Mouse (Mus musculus) megakaryocyte progenitor cell, adult 5-6 weeks (primary cell): ENCODE measurements at regions not wholly inside any gene's neighbourhood (a gene's known extent, or its start where the extent isn't known, plus 50 kb on each side); places are given as distances from the start of the nearest gene placed in this dataset.

Experiments used
- ATAC-seq: replicated peaks from 2 replicates; pipeline ENCODE4 v1.8.0; 2016; ENCODE audit warnings: mild to moderate bottlenecking, moderate TSS enrichment, inconsistent platforms; ENCODE audit not compliant: poor library complexity

DNA sequence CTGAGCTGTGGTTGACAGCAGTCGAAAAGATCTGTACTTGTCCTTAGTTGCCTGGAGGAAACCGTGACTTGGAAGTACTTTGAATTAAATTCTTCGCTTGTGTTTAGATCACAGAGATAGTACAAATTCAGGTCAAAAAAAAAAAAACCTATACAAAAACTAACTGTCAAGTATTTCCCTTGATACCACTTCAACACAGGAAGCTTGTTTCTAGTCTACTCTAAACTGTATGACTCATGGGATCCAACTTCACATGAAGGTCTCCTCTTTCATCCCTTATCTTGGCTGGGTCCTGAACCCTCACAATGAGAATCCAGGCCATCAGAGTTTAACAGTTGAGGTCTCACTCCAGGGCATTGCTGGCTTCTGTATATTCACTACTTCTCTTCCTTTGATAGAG, 54.8 kb downstream of the Tmem30b start:
- ATAC-seq: no peak

DNA sequence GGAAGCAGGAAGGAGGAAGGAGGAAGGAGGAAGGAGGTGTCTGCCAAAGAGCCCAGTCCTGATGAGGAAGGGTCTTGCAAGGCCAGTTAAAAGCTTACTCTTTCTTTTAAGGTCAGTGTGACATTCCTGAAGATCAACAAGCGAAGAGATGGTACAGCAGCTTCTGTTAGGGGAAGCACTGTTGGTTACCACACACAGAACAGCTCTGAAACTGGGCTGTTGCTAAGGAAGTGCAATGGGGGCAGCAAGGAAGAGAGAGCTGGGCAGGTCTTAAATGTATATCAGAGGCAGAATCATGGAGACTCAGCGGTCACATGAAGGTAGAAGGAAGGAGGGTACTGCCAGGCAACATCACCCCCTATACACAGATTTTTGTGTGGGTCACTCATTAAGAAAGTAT, 63.3 kb downstream of the Tmem30b start:
- peak; percentile 55 for ATAC-seq

DNA sequence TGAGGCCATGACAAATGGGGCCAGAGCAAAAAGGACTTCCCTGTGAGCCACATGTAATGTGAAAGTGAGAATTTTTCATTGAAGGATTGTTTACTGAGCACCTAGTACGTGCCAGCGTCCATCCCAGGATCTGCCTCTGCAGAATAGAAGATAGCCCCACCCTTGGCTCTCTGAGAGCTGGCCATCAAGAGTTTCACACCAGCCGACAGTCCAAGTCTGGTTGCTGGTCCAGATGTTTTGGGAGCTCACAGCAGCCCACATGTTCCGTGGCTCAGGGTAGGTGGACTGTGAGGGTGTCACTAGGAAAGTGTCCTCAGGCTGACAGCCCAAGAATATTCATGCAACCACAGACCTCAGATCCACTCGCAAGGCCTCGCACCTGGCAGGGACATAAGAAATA, 63.9 kb downstream of the Tmem30b start:
- no peak for ATAC-seq

DNA sequence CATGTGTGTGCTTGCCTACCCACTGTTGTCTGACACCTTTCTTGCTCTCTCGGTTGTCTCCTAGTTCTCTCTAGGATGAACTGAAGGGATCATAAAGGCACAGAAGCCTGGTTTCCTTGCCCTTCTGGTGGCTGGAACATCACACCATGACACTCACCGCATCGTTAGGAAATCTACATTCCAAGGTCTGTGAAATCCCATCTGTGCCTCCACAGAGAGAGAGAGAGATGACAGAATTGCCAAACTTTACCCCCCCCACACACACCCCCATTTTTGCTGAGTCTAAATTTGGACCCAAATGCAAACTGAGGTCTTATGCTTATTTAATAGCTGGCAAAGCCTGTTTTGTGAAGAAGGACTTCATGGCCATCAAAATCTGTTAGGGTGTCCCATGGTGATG, 64.5 kb downstream of the Tmem30b start:
- ATAC-seq: no peak

DNA sequence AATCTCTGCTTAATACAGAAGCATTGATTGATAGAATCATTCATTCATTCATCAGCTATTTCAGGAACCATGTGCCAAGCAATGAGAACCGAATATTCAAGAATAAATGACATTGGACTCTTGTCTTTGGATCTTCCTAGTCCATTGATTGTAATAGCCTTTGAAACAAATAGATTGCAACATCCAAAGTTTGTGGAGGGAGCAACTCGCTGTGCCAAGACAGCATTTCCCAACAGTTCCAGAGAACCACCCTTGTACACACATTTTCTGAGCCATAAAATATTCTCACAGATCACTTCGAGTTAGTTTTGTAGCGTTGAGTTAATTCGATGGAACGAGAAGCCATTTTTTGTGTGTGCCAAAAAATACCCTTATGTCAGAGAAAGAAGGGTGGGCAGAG, 65.0 kb downstream of the Tmem30b start:
- no peak for ATAC-seq

DNA sequence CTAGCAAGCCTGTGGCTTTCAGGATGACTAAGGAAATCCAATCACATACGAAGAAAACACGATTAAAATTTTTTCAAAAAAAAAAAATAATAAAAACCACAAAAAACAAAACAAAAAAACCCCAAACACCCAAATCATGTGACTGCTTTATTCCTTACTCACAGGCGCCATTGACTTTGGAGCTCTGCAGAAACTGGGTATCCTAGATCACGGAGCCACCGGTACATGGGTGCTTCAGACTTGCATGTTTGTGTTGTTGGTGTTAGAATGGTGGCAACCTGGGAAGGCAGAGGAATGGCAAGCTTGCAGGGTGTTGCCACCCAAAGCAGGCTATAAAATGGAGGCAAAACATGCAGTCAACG, 65.6 kb downstream of the Tmem30b start:
- no peak for ATAC-seq

DNA sequence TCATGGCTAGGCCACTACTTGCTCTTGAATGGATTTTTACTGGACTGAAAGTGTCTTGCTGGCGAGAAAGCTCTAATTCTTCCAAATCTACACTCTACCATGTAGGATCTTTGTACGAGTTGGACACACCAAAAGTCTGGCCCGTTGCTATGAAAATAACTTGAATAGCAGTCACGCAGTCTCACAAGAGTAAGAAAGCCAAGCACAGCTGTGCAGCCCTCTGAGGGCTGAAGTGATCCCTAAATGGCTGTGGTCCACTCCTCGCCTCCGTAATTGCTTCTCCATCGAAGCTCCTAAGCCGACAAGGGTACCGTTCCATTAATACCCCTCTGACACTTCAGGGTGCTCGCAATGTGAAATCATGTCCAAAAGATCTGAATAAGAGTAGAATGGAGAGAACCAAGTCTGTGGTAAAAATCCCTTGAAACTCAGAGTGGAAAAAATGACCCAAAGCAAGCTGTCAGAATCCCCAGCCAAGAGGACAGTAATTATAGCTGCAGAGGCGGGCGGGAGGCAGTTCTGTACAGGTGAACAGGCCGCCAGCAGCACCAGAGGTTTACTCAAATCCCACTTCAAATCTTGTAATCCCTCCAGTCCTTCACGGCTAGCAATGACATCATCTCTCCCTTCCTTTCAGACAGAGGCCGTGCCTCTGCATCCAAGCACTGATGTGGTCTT, 66.1 kb downstream of the Tmem30b start:
- ATAC-seq: no peak

DNA sequence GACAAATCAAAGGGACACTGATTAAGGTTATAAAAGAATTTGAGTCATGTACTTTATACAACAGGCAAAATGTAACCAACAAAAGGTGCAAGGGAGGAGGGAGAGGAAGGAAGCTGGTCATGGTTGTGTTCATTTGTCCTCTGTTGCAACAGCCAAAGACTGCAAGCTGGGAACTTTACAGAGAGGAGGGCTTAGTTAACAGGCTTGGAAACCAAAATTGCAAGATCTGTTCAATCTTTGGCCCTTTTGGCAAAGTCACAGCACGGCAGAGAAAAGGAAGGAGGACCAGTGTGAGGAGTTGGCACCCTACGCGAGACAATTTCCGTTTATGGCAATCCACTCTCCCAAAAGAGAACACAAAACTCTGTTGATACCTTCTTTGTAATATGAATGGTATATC, 67.6 kb downstream of the Tmem30b start:
- peak; percentile 59 for ATAC-seq

DNA sequence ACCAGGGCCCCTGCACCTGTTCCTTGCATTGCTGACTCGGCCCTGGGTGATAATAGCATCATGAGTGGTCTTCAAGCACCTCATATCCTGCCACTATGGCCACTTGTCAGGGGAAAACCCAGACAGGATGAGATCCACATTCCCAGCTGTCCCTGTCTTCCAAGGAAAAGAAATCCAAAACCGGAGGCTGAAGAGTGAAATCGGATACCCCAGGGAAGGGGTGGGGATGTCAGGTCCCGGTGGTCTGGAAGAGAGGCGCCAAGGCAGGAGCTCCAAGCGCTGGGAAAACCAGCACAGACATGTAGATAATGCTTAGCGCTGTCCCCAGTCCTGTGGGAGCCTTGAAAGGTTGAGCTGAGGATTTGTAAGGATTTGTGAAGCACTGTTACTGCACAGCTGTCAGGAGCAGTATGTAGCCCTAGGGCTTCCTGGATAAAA, 69.8 kb downstream of the Tmem30b start:
- ATAC-seq: no peak

DNA sequence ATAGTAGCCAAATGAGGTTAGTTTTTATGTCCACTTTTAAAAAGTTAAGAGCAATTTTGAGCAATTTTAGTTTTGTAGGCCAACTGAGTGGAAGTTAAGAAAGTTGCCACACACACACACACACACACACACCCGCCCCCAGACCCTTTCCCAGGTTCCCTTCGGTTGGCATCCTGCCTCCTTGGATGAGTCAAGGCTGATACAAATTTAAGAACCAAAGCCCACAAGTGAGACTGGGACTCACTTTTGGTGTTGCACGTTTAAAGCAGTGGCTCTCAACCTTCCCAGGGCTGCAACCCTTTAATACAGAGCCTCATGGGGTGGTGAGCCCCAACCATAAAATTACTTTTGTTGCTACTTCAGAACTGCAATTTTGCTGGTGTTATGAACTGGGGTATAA, 70.4 kb downstream of the Tmem30b start:
- no peak for ATAC-seq

DNA sequence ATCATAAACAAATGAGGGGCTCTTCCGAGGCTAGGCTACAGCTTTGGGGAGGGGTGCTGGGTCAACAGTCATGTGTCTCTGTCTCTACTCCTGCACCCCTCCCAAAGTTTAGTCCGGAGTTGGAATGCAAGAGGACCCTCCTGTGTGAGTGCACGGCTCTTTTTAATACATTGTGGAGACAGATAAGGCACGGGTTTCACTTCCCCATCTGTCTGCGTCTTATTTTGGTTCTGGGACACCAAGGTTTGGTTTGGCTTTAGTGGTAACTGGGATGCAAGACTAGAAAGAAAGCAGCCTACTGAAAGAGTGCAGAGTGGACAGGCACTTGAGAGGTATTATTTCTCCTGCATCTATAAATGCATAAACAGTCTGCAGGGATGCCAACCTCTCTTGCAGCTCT, 71.2 kb downstream of the Tmem30b start:
- ATAC-seq: peak; percentile 70

DNA sequence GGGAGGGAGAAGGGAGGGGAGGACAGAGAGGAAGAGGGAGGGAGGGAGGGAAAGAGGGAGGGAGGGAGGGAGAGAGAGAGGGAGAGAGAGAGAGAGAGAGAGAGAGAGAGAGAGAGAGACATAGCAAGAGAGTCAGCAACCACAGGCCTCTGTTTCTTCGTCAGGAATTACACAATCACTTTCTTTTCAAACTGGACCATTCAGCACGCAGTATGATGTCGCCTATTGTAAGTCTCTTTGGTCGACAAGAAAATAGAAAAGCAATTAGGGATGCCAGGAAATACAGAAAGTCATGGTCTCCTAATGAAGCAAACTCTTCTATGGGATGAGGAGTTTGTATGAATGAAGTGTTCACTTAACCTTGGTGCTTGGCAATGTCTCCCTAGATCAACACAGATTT, 73.1 kb downstream of the Tmem30b start:
- ATAC-seq: no peak

DNA sequence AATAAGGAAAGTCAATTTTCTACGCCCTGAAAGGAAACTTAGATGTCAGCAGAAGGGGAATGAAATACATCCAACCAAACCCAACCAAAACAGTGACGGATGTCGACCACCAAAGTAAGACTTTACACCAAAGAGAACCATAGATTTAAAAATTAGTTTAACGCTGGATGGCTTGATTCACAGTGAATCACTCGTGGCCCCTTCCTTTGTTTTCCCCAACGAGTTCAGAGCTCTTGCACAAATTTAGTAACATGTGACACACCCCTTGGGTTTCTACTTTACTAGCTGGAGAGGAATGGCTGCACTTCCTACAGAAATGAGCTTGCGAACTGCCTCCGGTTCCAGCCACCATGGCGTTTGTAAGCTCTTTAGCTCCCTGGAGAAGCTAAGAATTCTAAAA, 74.2 kb downstream of the Tmem30b start:
- no peak for ATAC-seq

DNA sequence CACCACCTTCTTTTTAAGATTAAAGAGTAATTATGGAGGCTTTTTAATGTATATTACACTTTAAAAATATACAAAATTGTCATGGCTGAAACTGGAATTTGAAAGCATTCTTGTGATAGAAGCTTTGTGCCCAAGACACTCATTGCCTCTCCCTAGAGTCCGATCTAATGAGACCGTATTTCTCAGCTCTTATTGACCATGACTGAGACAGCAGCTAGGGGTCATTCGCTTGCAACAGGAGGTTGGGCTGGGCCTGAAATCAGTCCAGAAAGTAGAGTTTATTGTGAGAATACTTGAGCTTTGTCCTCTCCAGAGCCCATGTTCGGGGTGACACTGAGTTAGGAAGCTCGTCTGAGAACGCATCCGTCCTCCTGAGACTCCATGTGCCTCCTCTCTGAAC, 79.7 kb downstream of the Tmem30b start:
- no peak for ATAC-seq

DNA sequence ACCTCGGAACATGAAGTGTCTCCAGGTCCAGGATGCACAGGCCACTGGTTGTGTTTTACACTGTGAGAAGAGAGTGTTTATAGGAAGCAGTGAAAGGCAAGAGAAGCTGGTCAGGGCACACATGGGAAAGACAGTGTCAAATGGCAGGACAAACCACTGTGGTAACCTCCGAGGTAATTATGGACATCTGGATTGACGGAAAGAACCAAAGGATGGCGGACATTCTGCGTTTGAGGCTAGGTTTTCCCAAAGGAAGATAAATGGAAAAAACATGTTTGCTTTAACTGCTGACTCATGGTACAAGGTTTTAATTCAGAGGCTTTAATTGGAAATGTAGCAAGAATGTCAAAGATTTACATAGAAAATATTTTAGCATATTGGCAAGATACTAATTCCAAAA, 80.2 kb downstream of the Tmem30b start:
- ATAC-seq: no peak

DNA sequence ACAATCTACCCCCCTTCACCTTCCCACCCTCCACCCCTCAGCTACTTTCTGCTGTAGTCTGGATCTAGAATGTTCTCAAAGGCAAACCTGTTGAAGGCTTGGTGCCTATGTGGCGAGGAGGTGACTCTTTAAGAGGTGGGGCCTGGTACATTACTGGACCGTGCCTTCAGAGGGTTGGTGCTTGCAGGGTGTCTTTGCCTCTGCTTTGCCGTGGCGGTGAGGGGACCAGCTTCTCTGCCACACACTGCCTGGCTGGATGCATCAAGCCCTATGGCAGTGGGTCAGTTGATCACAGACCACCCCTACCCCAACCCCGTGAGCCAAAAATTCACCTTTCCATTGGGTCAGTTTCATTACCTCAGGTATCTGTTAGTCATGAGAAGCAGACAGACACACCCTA, 81.9 kb downstream of the Tmem30b start:
- ATAC-seq: no peak

DNA sequence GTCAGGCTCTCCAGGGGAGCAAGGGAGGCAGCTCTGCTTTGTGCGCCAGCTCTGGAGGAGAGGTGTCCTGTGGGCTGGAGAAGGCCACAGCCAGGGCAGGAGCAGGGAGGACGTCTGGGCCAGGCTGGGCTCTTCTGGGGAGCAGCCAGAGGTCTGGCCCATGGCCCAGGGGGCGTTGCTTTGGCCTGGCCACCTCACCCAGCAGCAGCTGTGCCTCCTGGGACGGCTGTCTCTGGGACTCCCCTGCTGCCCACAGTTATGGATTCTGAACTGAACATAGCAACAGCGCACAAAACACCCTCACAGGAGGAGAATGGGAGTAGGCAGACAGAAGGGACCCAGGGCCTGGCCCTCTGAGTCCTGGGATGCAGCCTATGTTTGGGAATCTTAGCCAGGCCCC, 84.1 kb downstream of the Tmem30b start:
- no peak for ATAC-seq

DNA sequence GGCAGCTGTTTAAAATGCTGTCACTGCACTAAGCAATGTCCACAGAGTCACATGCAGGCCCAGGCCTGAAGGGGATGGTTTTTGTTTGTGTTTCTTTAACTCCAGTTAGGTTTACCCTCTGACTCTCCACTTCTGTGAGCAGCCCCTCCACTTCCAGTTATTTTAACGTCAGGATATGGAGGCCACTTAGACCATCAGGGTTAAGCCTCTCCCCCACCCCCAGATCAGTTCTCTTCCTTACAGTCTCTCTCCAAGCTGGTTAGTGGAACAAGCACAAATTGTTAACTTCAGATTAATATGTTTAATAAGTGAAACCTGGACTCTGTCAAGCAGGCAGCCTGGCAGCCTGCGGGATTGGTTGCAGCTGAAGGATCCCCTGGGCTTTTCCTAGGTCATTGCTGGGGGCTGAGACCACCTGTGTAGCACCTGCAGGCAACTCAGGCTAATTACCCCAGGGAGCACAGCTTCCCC, 85.9 kb downstream of the Tmem30b start:
- no peak for ATAC-seq

DNA sequence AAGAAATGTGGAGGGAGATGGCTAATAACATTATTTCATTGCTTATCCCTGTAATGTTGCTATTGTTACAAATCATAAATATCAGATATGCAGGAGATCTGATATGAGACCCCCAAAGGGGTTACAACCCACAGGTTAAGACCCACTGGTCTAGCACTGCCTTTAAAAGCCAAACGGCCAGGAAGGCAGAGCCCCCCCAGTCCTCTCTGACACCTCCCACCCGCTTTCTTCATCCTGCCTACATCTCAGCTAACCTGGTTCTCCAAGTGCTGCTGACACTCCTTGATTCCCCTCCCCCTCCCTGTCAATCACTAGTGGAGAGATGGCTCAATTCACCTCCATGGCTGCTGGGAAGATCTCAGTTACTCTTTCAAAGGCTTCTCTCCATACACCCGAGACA, 94.9 kb downstream of the Tmem30b start:
- ATAC-seq: no peak

DNA sequence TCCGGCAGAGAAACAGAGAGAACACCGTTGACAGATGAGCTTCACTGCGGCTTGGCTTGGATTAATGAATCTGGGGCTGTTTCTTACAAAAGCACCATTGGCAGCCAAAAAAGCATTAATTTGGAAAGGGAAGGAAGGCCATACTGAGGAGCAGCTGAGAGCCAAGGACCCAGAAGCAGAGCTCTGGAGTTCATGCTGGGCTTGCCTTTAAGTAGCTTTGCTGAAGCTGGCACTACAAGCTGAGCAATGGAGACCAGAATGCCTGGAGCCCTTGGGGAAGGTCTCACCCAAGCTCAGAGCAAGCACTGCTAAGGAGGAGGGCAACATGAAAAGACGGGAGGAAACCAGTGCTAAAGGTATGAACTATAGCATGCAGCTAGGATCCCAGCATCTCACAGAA, 95.7 kb downstream of the Tmem30b start:
- ATAC-seq: no peak

DNA sequence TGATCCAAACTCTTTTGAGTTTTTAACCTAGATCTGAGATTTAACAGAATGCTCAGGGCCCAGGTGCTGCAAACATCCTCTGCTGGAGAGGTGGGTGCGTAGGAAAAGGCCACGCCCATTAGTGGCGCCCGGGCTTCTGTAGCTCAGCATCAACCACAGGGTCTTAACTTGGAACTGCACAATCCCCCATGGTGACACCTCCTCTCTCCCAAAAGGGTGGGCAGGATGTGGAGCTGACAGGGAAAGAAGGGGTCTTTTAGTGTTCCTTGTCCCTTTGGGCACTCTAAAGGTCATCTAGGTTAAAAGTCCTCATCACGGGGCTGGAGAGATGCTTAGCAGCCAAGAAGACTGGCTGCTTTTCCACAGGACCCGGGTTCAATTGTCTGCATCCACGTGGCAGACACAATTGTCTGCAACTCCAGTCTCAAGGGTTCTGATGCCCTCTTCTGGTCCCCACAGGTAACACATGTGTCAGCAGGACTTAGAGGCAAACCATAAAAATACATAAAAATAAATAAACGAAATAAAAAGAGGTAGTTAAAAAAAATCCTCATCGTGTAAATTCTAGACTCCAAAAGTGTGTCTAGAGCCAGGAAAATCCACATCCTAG, 96.2 kb downstream of the Tmem30b start:
- peak; percentile 40; the same call in 1 of the 2 replicates for ATAC-seq

DNA sequence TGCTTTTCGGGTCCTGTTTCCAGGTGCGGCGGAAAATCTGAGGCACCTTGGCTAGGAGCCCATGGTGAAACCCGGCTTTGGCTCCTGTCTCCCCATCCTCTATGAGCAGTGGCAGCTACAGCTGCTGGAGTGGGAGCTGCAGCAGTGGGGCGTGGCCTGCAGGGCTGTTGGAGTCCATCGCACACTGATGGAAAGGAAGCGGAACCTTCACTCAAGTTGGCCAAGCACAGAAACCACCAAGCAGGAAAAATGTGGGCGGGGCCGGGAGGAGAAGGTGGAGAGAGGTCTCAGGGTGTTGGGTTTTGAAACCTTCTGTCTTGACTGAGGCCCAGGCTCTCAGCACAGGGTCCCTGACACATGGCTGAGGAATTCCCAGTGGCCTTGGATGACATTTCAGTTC, 97.1 kb downstream of the Tmem30b start:
- ATAC-seq: peak; percentile 78

DNA sequence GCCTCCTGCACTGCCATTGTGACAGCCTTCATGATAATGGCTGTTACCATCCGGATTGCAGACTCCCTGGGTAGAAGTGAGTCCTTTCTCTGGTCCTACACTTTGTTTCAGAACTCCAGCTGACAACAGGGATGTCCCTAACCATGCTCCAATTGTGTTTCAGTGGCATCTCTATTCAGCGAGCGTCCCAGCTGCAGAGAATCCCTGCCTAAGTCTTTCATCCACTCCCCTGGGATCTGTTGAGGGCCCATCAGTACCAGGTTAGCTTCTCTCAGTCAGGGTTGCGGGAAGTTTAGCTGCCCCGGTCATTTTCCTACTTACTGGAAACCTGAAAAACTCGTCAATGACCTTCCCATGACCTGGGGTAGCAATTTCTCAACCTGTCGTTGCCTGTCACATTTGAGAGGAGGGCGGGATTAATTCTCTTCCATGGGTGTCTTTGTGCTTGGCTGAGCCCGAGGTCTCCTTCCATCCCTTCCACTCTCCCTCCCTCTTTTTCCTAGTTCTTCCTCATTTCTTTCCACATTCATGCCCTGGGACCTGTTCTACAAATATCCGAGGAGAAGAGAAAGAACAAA, 97.7 kb downstream of the Tmem30b start:
- ATAC-seq: no peak
